Mouse (Mus musculus) forebrain, postnatal 0 days (tissue): Measurements from ENCODE around the gene Sorcs2. TPM values are rescaled to one million over a fixed set of nuclear protein-coding genes. Genes with fewer than 3 reads are reported as not detected.

Experiments
- ATAC-seq: fragments of 200-750 bp; cut with Nextera tagmentation; 2 replicates; pipeline ENCODE4 v1.8.0; 2017; ENCODE audit warnings: mild to moderate bottlenecking, moderate library complexity
- DNase-seq: peaks from one replicate; pipeline ENCODE4 v3.0.0-alpha.2; 2015
- H3K27ac ChIP-seq: fragments of 300-500 bp; sonication (generic); 2 replicates; pipeline ENCODE4 v1.5.1; 2014; ENCODE audit warnings: low read depth, mild to moderate bottlenecking, antibody characterized with exemption, low read length, moderate library complexity, mixed read lengths
- H3K27me3 ChIP-seq: fragments of 300-500 bp; sonication (generic); 2 replicates; pipeline ENCODE4 v1.6.1; 2014; ENCODE audit warnings: mild to moderate bottlenecking, low read length, mixed read lengths; ENCODE audit not compliant: insufficient read depth
- H3K36me3 ChIP-seq: fragments of 300-500 bp; sonication (generic); 2 replicates; pipeline ENCODE4 v1.6.1; 2014; ENCODE audit warnings: mild to moderate bottlenecking, moderate library complexity; ENCODE audit not compliant: insufficient read depth
- H3K4me1 ChIP-seq: fragments of 300-500 bp; sonication (generic); 2 replicates; pipeline ENCODE4 v1.6.1; 2014; ENCODE audit warnings: antibody characterized with exemption; ENCODE audit not compliant: insufficient read depth
- H3K4me2 ChIP-seq: fragments of 300-500 bp; sonication (generic); 2 replicates; pipeline ENCODE4 v1.6.1; 2014; ENCODE audit warnings: low read depth, mild to moderate bottlenecking, moderate library complexity
- H3K4me3 ChIP-seq: fragments of 300-500 bp; sonication (generic); 2 replicates; pipeline ENCODE4 v1.5.1; 2014; ENCODE audit warnings: low read depth, low read length, mixed read lengths
- H3K9ac ChIP-seq: fragments of 300-500 bp; sonication (generic); 2 replicates; pipeline ENCODE4 v1.6.1; 2014; ENCODE audit warnings: mild to moderate bottlenecking
- H3K9me3 ChIP-seq: fragments of 300-500 bp; sonication (generic); 2 replicates; pipeline ENCODE4 v1.6.1; 2016; ENCODE audit warnings: low read length
- CTCF ChIP-seq: sonication (generic); IDR thresholded peaks from 2 replicates; pipeline ENCODE4 v1.5.1; 2016; ENCODE audit warnings: antibody characterized with exemption, control low read depth, low read depth
- WGBS: fragments of 180-500 bp; shearing (Covaris S2); extraction: QIAGEN DNeasy Blood & Tissue Kit; methylation state at CpG from one replicate; pipeline ENCODE4 v1.1.7; 2014; 5-methylcytosine and 5-hydroxymethylcytosine counted together
- polyA plus RNA-seq: library from polyadenylated mRNA; unstranded; fragments of >200 nt; fragmentation: Nextera tagmentation; extraction: Ambion mirVana; gene quantifications from 2 replicates; pipeline ENCODE4 v1.2.1, GENCODE M21; 2015
- total RNA-seq: library from RNA; depleted of rRNA; stranded (reverse); fragments of >200 nt; gene quantifications from 2 replicates; pipeline ENCODE4 v1.2.3, GENCODE M21; 2014

Gene Sorcs2
- total and polyA plus RNA-seq, 2 experiments from 2014 or later, result 10.0 to 29.8 TPM

GRCm38 (mm10) chr5:36335661-36336060 is 62.3 kb downstream of the Sorcs2 start:
- H3K27ac ChIP-seq, result no peak overlapping the region
- H3K4me3 ChIP-seq, result no peak overlapping the region
- ATAC-seq (no peak), DNase-seq (no peak)
- TF ChIP-seq CTCF, result no peak
- no peak overlapping the region for H3K9ac ChIP-seq
- no peak overlapping the region for H3K4me2 ChIP-seq
- no peaks in the 10 kb centered on the region for H3K9me3 ChIP-seq
- no peaks in the 10 kb centered on the region for H3K36me3 ChIP-seq
- WGBS, result 84% methylated on average over 2 of the region's 2 CpGs
- 0 out of 2 replicates have a peak, but pooled peaks cover 4% of the 10 kb centered on the region for H3K4me1 ChIP-seq
- H3K27me3 ChIP-seq, result no peaks in the 10 kb centered on the region

GRCm38 (mm10) chr5:36334227-36334626 is 63.7 kb downstream of the Sorcs2 start:
- ATAC-seq (peak; percentile 34; the same call in 1 of the 2 replicates), DNase-seq (no peak)
- 0 out of 2 replicates have a peak, but pooled peaks cover 4% of the 10 kb centered on the region for H3K4me1 ChIP-seq
- no peak overlapping the region for H3K4me2 ChIP-seq
- H3K27ac ChIP-seq, result no peak overlapping the region
- TF ChIP-seq CTCF, result no peak
- H3K36me3 ChIP-seq, result no peaks in the 10 kb centered on the region
- no peak overlapping the region for H3K9ac ChIP-seq
- H3K4me3 ChIP-seq, result no peak overlapping the region
- no peaks in the 10 kb centered on the region for H3K27me3 ChIP-seq
- H3K9me3 ChIP-seq, result no peaks in the 10 kb centered on the region
- WGBS, result 13% methylated on average over 7 of the region's 7 CpGs

GRCm38 (mm10) chr5:36330472-36331155 is 67.3 kb downstream of the Sorcs2 start:
- H3K4me2 ChIP-seq, result no peak overlapping the region
- 0 out of 2 replicates have a peak, but pooled peaks have one; percentile 5 for ATAC-seq
- peak; percentile 38 for DNase-seq

GRCm38 (mm10) chr5:36326057-36327010 is 71.6 kb downstream of the Sorcs2 start:
- 70% methylated on average over 9 of the region's 9 CpGs for WGBS
- DNase-seq, result no peak
- H3K4me1 ChIP-seq, result no peaks in the 10 kb centered on the region

More at GRCm38 (mm10) chr5:36330472-36331155, 67.3 kb downstream of the Sorcs2 start:
- WGBS, result 53% methylated on average over 21 of the region's 21 CpGs
- Histone ChIP-seq H3K27ac (no peak overlapping the region), H3K4me3 (no peak overlapping the region), H3K27me3 (no peaks in the 10 kb centered on the region), H3K9me3 (no peaks in the 10 kb centered on the region), H3K4me1 (no peaks in the 10 kb centered on the region), H3K9ac (no peak overlapping the region), H3K36me3 (no peaks in the 10 kb centered on the region)
- no peak for TF ChIP-seq CTCF

GRCm38 (mm10) chr5:36324140-36324572 is 73.8 kb downstream of the Sorcs2 start:
- Histone ChIP-seq H3K9ac (no peak overlapping the region), H3K27ac (no peak overlapping the region), H3K4me3 (no peak overlapping the region), H3K9me3 (no peaks in the 10 kb centered on the region), H3K4me2 (no peak overlapping the region), H3K4me1 (no peaks in the 10 kb centered on the region), H3K36me3 (no peaks in the 10 kb centered on the region), H3K27me3 (no peaks in the 10 kb centered on the region)
- TF ChIP-seq CTCF, result no peak
- peak; percentile 73 for DNase-seq
- ATAC-seq, result peak; percentile 87
- 23% methylated on average over 9 of the region's 9 CpGs for WGBS

More at GRCm38 (mm10) chr5:36326057-36327010, 71.6 kb downstream of the Sorcs2 start:
- no peak for ATAC-seq
- H3K36me3 ChIP-seq, result no peaks in the 10 kb centered on the region
- no peak overlapping the region for H3K4me2 ChIP-seq
- no peak overlapping the region for H3K4me3 ChIP-seq
- no peak for TF ChIP-seq CTCF
- H3K9ac ChIP-seq, result no peak overlapping the region
- no peaks in the 10 kb centered on the region for H3K27me3 ChIP-seq
- no peaks in the 10 kb centered on the region for H3K9me3 ChIP-seq
- H3K27ac ChIP-seq, result no peak overlapping the region

GRCm38 (mm10) chr5:36323526-36323925 is 74.4 kb downstream of the Sorcs2 start:
- Histone ChIP-seq H3K4me2 (no peak overlapping the region), H3K9ac (no peak overlapping the region), H3K4me3 (no peak overlapping the region), H3K27me3 (no peaks in the 10 kb centered on the region), H3K36me3 (no peaks in the 10 kb centered on the region), H3K4me1 (no peaks in the 10 kb centered on the region), H3K27ac (no peak overlapping the region), H3K9me3 (no peaks in the 10 kb centered on the region)
- ATAC-seq (peak; percentile 86), DNase-seq (peak; percentile 69)
- peak; percentile 73 for TF ChIP-seq CTCF
- 9% methylated on average over 2 of the region's 2 CpGs for WGBS

- no peak for DNase-seq
- WGBS, result 43% methylated on average over 8 of the region's 8 CpGs
- TF ChIP-seq CTCF, result no peak
Measured at GRCm38 (mm10) chr5:36321581-36321980, 76.4 kb downstream of the Sorcs2 start.

More at GRCm38 (mm10) chr5:36321581-36321980, 76.4 kb downstream of the Sorcs2 start:
- Histone ChIP-seq H3K36me3 (no peaks in the 10 kb centered on the region), H3K9me3 (no peaks in the 10 kb centered on the region), H3K4me2 (no peak overlapping the region), H3K9ac (no peak overlapping the region), H3K27ac (no peak overlapping the region), H3K4me3 (no peak overlapping the region), H3K27me3 (no peaks in the 10 kb centered on the region), H3K4me1 (no peaks in the 10 kb centered on the region)
- no peak for ATAC-seq
